Mouse (Mus musculus) embryonic facial prominence, embryonic 11.5 days (tissue): ENCODE measurements around the gene Gm7102. TPM values are rescaled to one million over a fixed set of nuclear protein-coding genes. Genes with fewer than 3 reads are reported as not detected.
"Not testable (repeated sequence)": the region's sequence is repeated elsewhere in the genome, so short reads cannot be mapped to it uniquely, and the experiment has no call there.

Source experiments
- ATAC-seq: fragments of 200-750 bp; cut with Nextera tagmentation; replicated peaks from 2 replicates; pipeline ENCODE4 v1.8.0; 2017; ENCODE audit warnings: low read depth; ENCODE audit not compliant: insufficient number of reproducible peaks, low FRiP score, low TSS enrichment
- DNase-seq: peaks from one replicate; pipeline ENCODE4 v3.0.0-alpha.2; 2015; ENCODE audit warnings: low spot score
- H3K27ac ChIP-seq: fragments of 300-500 bp; sonication (generic); replicated peaks from 2 replicates; pipeline ENCODE4 v1.5.1; 2014; ENCODE audit warnings: mild to moderate bottlenecking, low read depth, low read length, control low read depth
- H3K27me3 ChIP-seq: fragments of 300-500 bp; sonication (generic); 2 replicates; pipeline ENCODE4 v1.6.1; 2014; ENCODE audit warnings: mild to moderate bottlenecking, low read length, moderate library complexity, mixed read lengths; ENCODE audit not compliant: control insufficient read depth, insufficient read depth
- H3K36me3 ChIP-seq: fragments of 300-500 bp; sonication (generic); replicated peaks from 2 replicates; pipeline ENCODE4 v1.6.1; 2014; ENCODE audit warnings: low read depth, mild to moderate bottlenecking, low read length, moderate library complexity, mixed read lengths; ENCODE audit not compliant: control insufficient read depth, insufficient read depth
- H3K4me1 ChIP-seq: fragments of 300-500 bp; sonication (generic); 2 replicates; pipeline ENCODE4 v1.6.1; 2014; ENCODE audit warnings: low read length, mixed read lengths; ENCODE audit not compliant: control insufficient read depth, insufficient read depth
- H3K4me2 ChIP-seq: fragments of 300-500 bp; sonication (generic); 2 replicates; pipeline ENCODE4 v1.6.1; 2014; ENCODE audit warnings: low read depth, mild to moderate bottlenecking, control low read depth, low read length, moderate library complexity
- H3K4me3 ChIP-seq: fragments of 300-500 bp; sonication (generic); 2 replicates; pipeline ENCODE4 v1.5.1; 2014; ENCODE audit warnings: low read depth, low read length, control low read depth
- H3K9ac ChIP-seq: fragments of 300-500 bp; sonication (generic); replicated peaks from 2 replicates; pipeline ENCODE4 v1.6.1; 2014; ENCODE audit warnings: mild to moderate bottlenecking, control low read depth, low read length
- H3K9me3 ChIP-seq: fragments of 300-500 bp; sonication (generic); replicated peaks from 2 replicates; pipeline ENCODE4 v1.6.1; 2016; ENCODE audit warnings: mild to moderate bottlenecking, low read length, inconsistent platforms, mixed read lengths; ENCODE audit not compliant: control insufficient read depth
- WGBS: fragments of 180-500 bp; shearing (Covaris S2); extraction: QIAGEN DNeasy Blood & Tissue Kit; methylation state at CpG from one replicate; pipeline ENCODE4 v1.1.7; 2014; 5-methylcytosine and 5-hydroxymethylcytosine counted together
- polyA plus RNA-seq: library from polyadenylated mRNA; unstranded; fragments of >200 nt; fragmentation: Nextera tagmentation; extraction: Ambion mirVana; gene quantifications from 2 replicates; pipeline ENCODE4 v1.2.1, GENCODE M21; 2014

Gene Gm7102
- polyA plus RNA-seq = 0.56 TPM in 1 of 2 replicates, not detected in the other

DNA sequence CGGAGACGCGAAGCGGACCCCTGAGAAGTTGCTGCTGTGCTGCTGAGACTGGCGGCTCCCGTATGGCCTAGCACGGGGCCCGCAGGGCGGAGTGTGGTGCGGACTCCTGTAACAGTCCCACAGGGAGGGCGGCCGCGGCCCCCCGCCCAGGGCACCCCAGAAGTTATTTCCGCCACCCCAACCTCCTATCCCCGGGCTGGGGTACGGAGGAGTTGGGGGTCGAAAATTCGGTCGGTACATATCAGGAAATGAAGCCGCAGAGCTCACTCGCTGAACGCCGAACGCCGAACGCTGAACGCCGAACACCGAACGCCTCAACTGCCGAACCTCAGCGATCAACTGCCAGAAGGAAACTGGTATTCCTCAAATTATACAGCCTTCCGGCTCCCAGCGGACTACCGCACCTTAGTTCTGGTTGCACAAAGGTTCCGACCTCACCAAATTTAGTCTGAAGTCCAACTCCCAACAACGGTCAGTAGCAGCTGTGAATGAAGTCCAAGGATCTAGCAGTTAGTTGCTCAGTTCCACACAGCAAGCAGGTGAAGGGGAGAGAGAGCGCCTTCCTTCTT, at the start of gene Gm7102:
Gene Gm7102 (minus strand): TSS at position 554 of the 569 bp plus-strand sequence.
- peak; percentile 7 for DNase-seq
- no peaks in the 10 kb centered on the region for H3K9me3 ChIP-seq

DNA sequence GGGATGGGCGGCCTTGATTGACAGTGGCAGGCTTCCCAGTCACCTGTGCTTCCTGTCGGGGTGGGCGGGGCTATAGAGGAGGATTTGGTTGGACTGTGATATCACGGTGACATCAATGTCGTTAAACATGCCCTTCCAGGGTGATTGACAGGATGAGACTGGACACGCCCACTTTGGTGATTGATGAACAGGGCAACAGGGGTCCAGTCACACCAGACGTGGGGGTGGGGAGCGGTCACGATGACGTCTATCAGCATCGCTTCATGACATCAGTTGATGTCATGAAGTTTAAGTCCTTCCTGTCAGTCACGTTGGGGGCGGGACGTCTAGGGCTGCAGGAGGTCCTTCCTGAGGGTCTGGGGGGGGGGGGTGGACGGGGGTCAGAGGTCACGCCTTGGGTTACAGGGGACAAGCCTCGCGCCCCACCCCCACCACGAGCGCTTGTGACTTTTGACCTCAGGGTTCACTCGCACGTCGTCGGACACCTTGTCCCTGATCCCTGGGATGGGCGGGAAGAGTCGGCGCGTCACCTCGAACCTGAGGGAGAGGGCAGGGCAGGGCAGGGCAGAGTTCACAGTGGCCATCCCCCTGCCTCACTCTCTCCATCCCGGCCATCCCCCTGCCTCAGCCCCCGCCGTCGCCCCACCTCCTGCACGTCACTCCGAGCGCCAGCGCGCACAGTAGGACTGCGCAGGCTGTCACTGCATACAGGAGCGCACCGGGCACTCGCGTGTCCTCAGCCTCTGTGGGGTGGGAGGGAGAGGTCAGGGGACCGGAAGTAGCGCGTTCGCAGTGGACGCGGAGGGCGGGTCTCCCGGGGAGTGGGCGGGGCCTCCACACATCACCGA, 48.8 kb upstream of the Gm7102 start:
- Histone ChIP-seq H3K4me2 (peak overlapping the region; percentile 53), H3K9me3 (no peaks in the 10 kb centered on the region), H3K27ac (no peak overlapping the region), H3K4me1 (no peaks in the 10 kb centered on the region), H3K4me3 (peak overlapping the region; percentile 54), H3K27me3 (no peaks in the 10 kb centered on the region), H3K9ac (peak overlapping the region; percentile 22; the same call in 1 of the 2 replicates), H3K36me3 (no peaks in the 10 kb centered on the region)
- ATAC-seq = peak; percentile 37
- peak; percentile 1 for DNase-seq
- WGBS = 37% methylated on average over 44 of the region's 53 CpGs

More for the DNA sequence above, at the start of gene Gm7102:
- Histone ChIP-seq H3K9ac (peak within 1 kb of the TSS; percentile 35; the same call in 1 of the 2 replicates), H3K4me2 (peak within 1 kb of the TSS; percentile 33; the same call in 1 of the 2 replicates), H3K27ac (no peak within 1 kb of the TSS), H3K36me3 (no peaks in the 10 kb centered on the region), H3K4me1 (no peaks in the 10 kb centered on the region), H3K27me3 (no peaks in the 10 kb centered on the region), H3K4me3 (no peak within 1 kb of the TSS)
- no peak for ATAC-seq
- 23% methylated on average over 34 of the region's 39 CpGs for WGBS

DNA sequence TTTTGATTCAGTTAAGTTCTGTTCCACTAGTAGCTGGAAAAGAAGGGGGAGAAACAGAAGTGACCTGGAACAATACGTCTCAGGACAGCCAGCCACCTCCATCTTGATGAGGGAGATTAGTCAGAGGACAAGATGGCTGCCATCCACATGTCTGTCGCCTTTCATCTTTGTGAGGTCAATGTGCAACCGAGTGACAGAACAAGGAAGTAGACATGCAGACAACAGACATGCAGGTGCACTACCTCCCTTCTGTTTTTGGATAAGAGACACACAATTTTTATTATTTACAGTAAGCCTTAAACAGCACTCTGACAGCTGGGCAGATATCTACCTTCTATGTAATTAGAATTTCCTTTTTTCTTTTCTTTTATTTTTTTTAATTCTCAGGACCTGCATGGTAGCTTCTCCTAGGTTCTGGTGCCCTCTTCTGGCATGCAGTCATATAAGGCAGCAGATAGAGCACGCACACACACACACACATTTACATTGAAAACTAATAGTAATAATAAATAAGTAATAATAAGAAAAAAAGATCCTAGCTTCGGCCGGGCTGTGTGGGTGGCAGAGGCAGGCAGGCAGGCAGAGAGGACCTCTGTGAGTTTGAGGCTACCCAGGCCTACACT, 47.7 kb upstream of the Gm7102 start:
- no peaks in the 10 kb centered on the region for H3K36me3 ChIP-seq
- no peak overlapping the region for H3K4me3 ChIP-seq
- H3K4me2 ChIP-seq = no peak overlapping the region
- no peak overlapping the region for H3K27ac ChIP-seq
- no peaks in the 10 kb centered on the region for H3K4me1 ChIP-seq
- H3K9me3 ChIP-seq = no peaks in the 10 kb centered on the region
- H3K9ac ChIP-seq = no peak overlapping the region
- DNase-seq (peak; percentile 3), ATAC-seq (no peak)
- no peaks in the 10 kb centered on the region for H3K27me3 ChIP-seq
- WGBS = 95% methylated on average over 6 of the region's 6 CpGs

DNA sequence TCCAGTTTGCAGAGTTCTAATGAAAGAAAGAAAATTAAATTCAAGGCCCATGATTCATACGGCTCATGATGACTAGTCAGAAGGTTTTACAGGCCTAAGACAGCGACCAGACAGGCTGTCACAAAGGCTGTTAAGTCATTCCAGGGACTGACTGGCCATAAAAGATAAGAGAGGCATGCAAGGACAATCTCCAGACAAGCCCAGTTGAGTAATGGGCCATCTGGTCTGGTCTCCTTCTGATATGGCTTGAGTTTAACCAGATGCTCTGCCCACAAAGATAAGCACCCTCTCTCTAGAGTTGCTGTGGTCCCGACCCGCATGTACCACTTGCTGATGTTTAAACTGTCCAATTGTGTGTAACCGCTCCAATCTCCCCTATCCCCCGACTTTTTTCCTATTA, 31.4 kb upstream of the Gm7102 start:
- H3K4me2 ChIP-seq, H3K4me1 ChIP-seq, H3K9ac ChIP-seq, ATAC-seq, DNase-seq, H3K27me3 ChIP-seq, H3K4me3 ChIP-seq, H3K27ac ChIP-seq, H3K9me3 ChIP-seq, H3K36me3 ChIP-seq: not testable (repeated sequence)
- 78% methylated on average over 6 of the region's 6 CpGs for WGBS

DNA sequence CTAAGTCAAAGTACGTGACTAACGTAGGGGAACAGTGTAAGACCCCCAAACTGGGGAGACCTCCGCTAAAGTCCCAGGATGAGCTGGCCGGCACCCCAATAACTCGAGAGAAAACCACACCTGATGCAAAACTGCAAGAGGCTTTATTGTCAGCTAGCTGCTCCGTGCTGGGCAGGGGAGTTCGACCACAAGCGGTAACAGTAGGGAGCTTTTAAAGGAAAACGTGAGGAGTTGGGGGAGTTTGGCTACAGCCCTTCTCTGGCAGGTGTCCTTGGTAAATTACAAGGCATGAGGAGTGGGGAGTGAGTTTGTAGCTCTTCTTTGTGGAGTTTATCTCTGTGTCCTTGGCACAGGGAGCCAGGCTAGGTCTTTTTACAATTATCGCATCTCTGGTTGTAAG, 23.7 kb upstream of the Gm7102 start:
- Histone ChIP-seq H3K27me3 (no peaks in the 10 kb centered on the region), H3K9ac (no peak overlapping the region), H3K4me1 (no peaks in the 10 kb centered on the region), H3K36me3 (no peaks in the 10 kb centered on the region), H3K27ac (no peak overlapping the region), H3K4me2 (no peak overlapping the region), H3K4me3 (no peak overlapping the region), H3K9me3 (no peaks in the 10 kb centered on the region)
- 20% methylated on average over 10 of the region's 10 CpGs for WGBS
- ATAC-seq (no peak), DNase-seq (peak; percentile 16)

DNA sequence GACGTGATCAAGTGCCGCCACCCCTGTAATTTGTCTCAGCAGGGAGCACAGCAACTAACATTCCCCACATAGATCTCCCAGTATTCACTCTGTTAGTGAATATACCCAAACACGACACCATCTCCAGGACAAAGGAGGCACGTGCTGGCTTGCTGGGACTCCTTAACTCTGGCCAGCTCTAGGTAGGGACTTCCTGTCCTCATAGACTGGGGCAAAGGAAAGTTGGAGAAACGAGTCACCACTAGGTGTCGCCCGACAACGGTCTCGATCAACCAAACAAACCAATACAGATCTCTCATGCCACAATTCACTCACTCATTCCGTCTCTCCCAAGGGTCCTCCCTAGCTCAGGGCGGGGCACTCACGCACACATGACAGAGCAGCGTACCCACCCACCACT, 23.2 kb upstream of the Gm7102 start:
- Histone ChIP-seq H3K4me3 (no peak overlapping the region), H3K36me3 (no peaks in the 10 kb centered on the region), H3K27ac (no peak overlapping the region), H3K9ac (no peak overlapping the region), H3K27me3 (no peaks in the 10 kb centered on the region), H3K4me1 (no peaks in the 10 kb centered on the region), H3K9me3 (no peaks in the 10 kb centered on the region), H3K4me2 (no peak overlapping the region)
- DNase-seq (peak; percentile 92), ATAC-seq (no peak)
- WGBS = 13% methylated on average over 13 of the region's 13 CpGs

DNA sequence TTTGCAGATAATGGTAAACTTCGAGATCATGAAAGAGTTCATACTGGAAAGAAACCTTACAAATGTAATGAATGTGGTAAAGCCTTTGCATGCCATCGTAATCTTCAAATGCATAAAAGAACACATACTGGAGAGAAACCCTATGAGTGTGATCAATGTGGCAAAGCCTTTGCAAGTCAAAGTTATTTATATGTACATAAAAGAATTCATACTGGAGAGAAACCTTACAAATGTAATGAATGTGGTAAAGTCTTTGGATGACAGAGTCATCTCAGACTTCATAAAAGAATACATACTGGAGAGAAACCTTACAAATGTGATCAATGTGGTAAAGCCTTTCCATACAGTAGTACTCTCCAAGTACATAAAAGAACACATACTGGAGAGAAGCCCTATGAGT, 7.5 kb upstream of the Gm7102 start, which contains the start of gene Gm6020:
Gene Gm6020 (plus strand): TSS at position 301 of the 400 bp plus-strand sequence.
- not testable (repeated sequence) for DNase-seq, ATAC-seq, H3K9me3 ChIP-seq, H3K4me1 ChIP-seq, H3K36me3 ChIP-seq, H3K4me3 ChIP-seq, H3K9ac ChIP-seq, H3K4me2 ChIP-seq, H3K27ac ChIP-seq, H3K27me3 ChIP-seq
- 77% methylated on average over 2 of the region's 2 CpGs for WGBS
